Mouse (Mus musculus) ES-Bruce4 (cell line): ENCODE measurements at regions not wholly inside any gene's neighbourhood (a gene's known extent, or its start where the extent isn't known, plus 50 kb on each side); places are given as distances from the start of the nearest gene placed in this dataset.
"Not testable (repeated sequence)": the region's sequence is repeated elsewhere in the genome, so short reads cannot be mapped to it uniquely, and the experiment has no call there.

Experiments
- H3K27ac ChIP-seq: 2 replicates; pipeline ENCODE4 v1.5.1; 2012; ENCODE audit warnings: low read length, inconsistent platforms; ENCODE audit not compliant: insufficient read depth
- H3K27me3 ChIP-seq: 2 replicates; pipeline ENCODE4 v1.6.1; 2012; ENCODE audit warnings: mild to moderate bottlenecking, low read length, inconsistent platforms; ENCODE audit not compliant: control insufficient read depth, poor library complexity, insufficient read depth, severe bottlenecking
- H3K36me3 ChIP-seq: 2 replicates; pipeline ENCODE4 v1.6.1; 2012; ENCODE audit warnings: inconsistent platforms, mild to moderate bottlenecking, low read length, moderate library complexity; ENCODE audit not compliant: control insufficient read depth, poor library complexity, insufficient read depth, severe bottlenecking
- H3K4me1 ChIP-seq: one replicate; pipeline ENCODE4 v1.8.1; 2011; ENCODE audit warnings: low read length; ENCODE audit not compliant: control insufficient read depth, insufficient read depth
- H3K4me3 ChIP-seq: 2 replicates; pipeline ENCODE4 v1.5.1; 2011; ENCODE audit warnings: low read depth, mild to moderate bottlenecking, low read length
- H3K9ac ChIP-seq: 2 replicates; pipeline ENCODE4 v1.6.1; 2012; ENCODE audit warnings: low read depth, mild to moderate bottlenecking, inconsistent platforms; ENCODE audit not compliant: poor library complexity, severe bottlenecking
- H3K9me3 ChIP-seq: replicated peaks from 2 replicates; pipeline ENCODE4 v1.6.1; 2012; ENCODE audit warnings: mild to moderate bottlenecking, low read length, inconsistent platforms; ENCODE audit not compliant: control insufficient read depth, poor library complexity, insufficient read depth, severe bottlenecking
- CTCF ChIP-seq: IDR thresholded peaks from one replicate; pipeline ENCODE4 v1.8.1; 2011; ENCODE audit warnings: low read depth, low read length
- EP300 ChIP-seq: IDR thresholded peaks from 2 replicates; pipeline ENCODE4 v1.6.1; 2011; ENCODE audit warnings: low read depth, low read length; ENCODE audit not compliant: insufficient read depth
- POLR2A ChIP-seq: IDR thresholded peaks from one replicate; pipeline ENCODE4 v1.8.1; 2011; ENCODE audit warnings: low read length; ENCODE audit not compliant: insufficient read depth

GRCm38 (mm10) chr1:7271466-7272110 is 2463.9 kb downstream of the Gm37988 start:
- H3K9me3 ChIP-seq, H3K27me3 ChIP-seq, H3K4me1 ChIP-seq, H3K36me3 ChIP-seq: not testable (repeated sequence)
- Histone ChIP-seq H3K27ac (peak overlapping the region; percentile 38; the same call in 1 of the 2 replicates), H3K4me3 (peak overlapping the region; percentile 99), H3K9ac (peak overlapping the region; percentile 83)

- not testable (repeated sequence) for H3K9ac ChIP-seq, H3K4me1 ChIP-seq, H3K4me3 ChIP-seq, H3K27me3 ChIP-seq, H3K36me3 ChIP-seq
- Histone ChIP-seq H3K9me3 (peaks cover 43% of the 10 kb centered on the region), H3K27ac (peak overlapping the region; percentile 70)
- peak; percentile 78 for TF ChIP-seq EP300
These were observed 2491.4 kb downstream of the Gm37988 start for GRCm38 (mm10) chr1:7298921-7299685.

GRCm38 (mm10) chr1:7308952-7309617 is 2501.4 kb downstream of the Gm37988 start:
- H3K27me3 ChIP-seq, result no peaks in the 10 kb centered on the region
- H3K4me3 ChIP-seq, result no peak overlapping the region
- H3K4me1 ChIP-seq, result peaks cover 4% of the 10 kb centered on the region
- H3K27ac ChIP-seq, result no peak overlapping the region
- TF ChIP-seq POLR2A, result no peak
- no peak for TF ChIP-seq CTCF
- no peak for TF ChIP-seq EP300
- H3K36me3 ChIP-seq, result no peaks in the 10 kb centered on the region
- no peak overlapping the region for H3K9ac ChIP-seq
- peaks cover 10% of the 10 kb centered on the region for H3K9me3 ChIP-seq

- H3K4me3 ChIP-seq, result not testable (repeated sequence)
These were observed 2504.7 kb downstream of the Gm37988 start for GRCm38 (mm10) chr1:7312401-7312800.

GRCm38 (mm10) chr1:7313468-7313867 is 2505.8 kb downstream of the Gm37988 start:
- TF ChIP-seq EP300 (peak; percentile 63; the same call in 1 of the 2 replicates), CTCF (no peak)
- no peaks in the 10 kb centered on the region for H3K36me3 ChIP-seq
- no peak overlapping the region for H3K4me3 ChIP-seq
- H3K27ac ChIP-seq, result peak overlapping the region; percentile 32
- no peak overlapping the region for H3K9ac ChIP-seq
- H3K9me3 ChIP-seq, result peaks cover 3% of the 10 kb centered on the region
- H3K4me1 ChIP-seq, result peaks cover 4% of the 10 kb centered on the region
- no peaks in the 10 kb centered on the region for H3K27me3 ChIP-seq

More at GRCm38 (mm10) chr1:7312401-7312800, 2504.7 kb downstream of the Gm37988 start:
- not testable (repeated sequence) for H3K9ac ChIP-seq, H3K27me3 ChIP-seq, H3K9me3 ChIP-seq, H3K4me1 ChIP-seq, H3K36me3 ChIP-seq
- 0 out of 2 replicates have a peak overlapping the region, but pooled peaks have one; percentile 20 for H3K27ac ChIP-seq
- TF ChIP-seq EP300, result peak; percentile 75; the same call in 1 of the 2 replicates

- H3K27me3 ChIP-seq, result peaks cover 2% of the 10 kb centered on the region; the same call in 1 of the 2 replicates
- no peak overlapping the region for H3K4me3 ChIP-seq
- no peak overlapping the region for H3K27ac ChIP-seq
- TF ChIP-seq CTCF (no peak), POLR2A (no peak), EP300 (no peak)
- H3K9ac ChIP-seq, result no peak overlapping the region
- H3K36me3 ChIP-seq, result no peaks in the 10 kb centered on the region
- H3K9me3 ChIP-seq, result peaks cover 3% of the 10 kb centered on the region
- H3K4me1 ChIP-seq, result no peaks in the 10 kb centered on the region
These were observed 2511.2 kb downstream of the Gm37988 start for GRCm38 (mm10) chr1:7318850-7319249.
